Mouse (Mus musculus): ENCODE data around the gene Wdr77.
"Not testable (repeated sequence)": the region's sequence is repeated elsewhere in the genome, so short reads cannot be mapped to it uniquely, and the experiment has no call there.

Wdr77 gene

GRCm38 (mm10) chr3:105951348-105951747 is 7.8 kb upstream of the Wdr77 start:
- no peak for DNase-seq (ENCODE audit: low spot score)

GRCm38 (mm10) chr3:105957235-105957634 is 1.9 kb upstream of the Wdr77 start:
- DNase-seq (ENCODE audit: low spot score) = no peak

GRCm38 (mm10) chr3:105958204-105958603 is 965 bp upstream of the Wdr77 start:
- no peak for DNase-seq (ENCODE audit: low spot score)

GRCm38 (mm10) chr3:105959585-105959984 is 416 bp downstream of the Wdr77 start:
- no peak for DNase-seq (ENCODE audit: low spot score)

- DNase-seq (ENCODE audit: low spot score) = no peak
These were observed 830 bp downstream of the Wdr77 start, which contains the start of gene Atp5f1 for GRCm38 (mm10) chr3:105959999-105960398. TSS of gene Atp5f1 (minus strand) at chr3:105960099.

GRCm38 (mm10) chr3:105960700-105961099 is 1.5 kb downstream of the Wdr77 start:
- DNase-seq (ENCODE audit: low spot score) = no peak

GRCm38 (mm10) chr3:105971831-105972446 is 12.8 kb downstream of the Wdr77 start:
- DNase-seq (ENCODE audit: low spot score) = no peak

- DNase-seq (ENCODE audit: low spot score) = no peak
These were observed 14.2 kb downstream of the Wdr77 start, which contains the start of gene Ovgp1 for GRCm38 (mm10) chr3:105973411-105973810. TSS of gene Ovgp1 (plus strand) at chr3:105973711.

GRCm38 (mm10) chr3:105974174-105974573 is 15.0 kb downstream of the Wdr77 start:
- no peak for DNase-seq (ENCODE audit: low spot score)

- not testable (repeated sequence) for DNase-seq (ENCODE audit: low spot score)
These were observed 30.4 kb downstream of the Wdr77 start for GRCm38 (mm10) chr3:105989611-105990010.

GRCm38 (mm10) chr3:105991653-105992283 is 32.6 kb downstream of the Wdr77 start:
- DNase-seq (ENCODE audit: low spot score) = peak; percentile 53

- no peak for DNase-seq (ENCODE audit: low spot score)
These were observed 35.6 kb downstream of the Wdr77 start for GRCm38 (mm10) chr3:105994730-105995129.

- DNase-seq (ENCODE audit: low spot score) = no peak
These were observed 41.7 kb downstream of the Wdr77 start for GRCm38 (mm10) chr3:106000707-106001375.

GRCm38 (mm10) chr3:106001416-106002370 is 42.5 kb downstream of the Wdr77 start:
- no peak for DNase-seq (ENCODE audit: low spot score)

- not testable (repeated sequence) for DNase-seq (ENCODE audit: low spot score)
These were observed 44.2 kb downstream of the Wdr77 start for GRCm38 (mm10) chr3:106003360-106003759.

- DNase-seq (ENCODE audit: low spot score) = no peak
These were observed 55.4 kb downstream of the Wdr77 start, which contains the start of gene Pifo for GRCm38 (mm10) chr3:106014546-106014945. TSS of gene Pifo (minus strand) at chr3:106014646.

Data from urinary bladder, postnatal 25 days (tissue).